Mouse (Mus musculus) stomach, embryonic 16.5 days (tissue): ENCODE measurements around the gene Fryl. TPM values are rescaled to one million over a fixed set of nuclear protein-coding genes. Genes with fewer than 3 reads are reported as not detected.

ENCODE experiments used
- ATAC-seq: fragments of 200-750 bp; cut with Nextera tagmentation; 2 replicates; pipeline ENCODE4 v1.8.0; 2017; ENCODE audit warnings: moderate number of reproducible peaks, moderate TSS enrichment; ENCODE audit not compliant: insufficient read depth, low FRiP score
- H3K27ac ChIP-seq: fragments of 300-500 bp; sonication (generic); 2 replicates; pipeline ENCODE4 v1.5.1; 2014; ENCODE audit warnings: low read length
- H3K27me3 ChIP-seq: fragments of 300-500 bp; sonication (generic); 2 replicates; pipeline ENCODE4 v1.6.1; 2014; ENCODE audit warnings: low read length, control low read depth, mixed read lengths; ENCODE audit not compliant: control insufficient read depth, insufficient read depth
- H3K36me3 ChIP-seq: fragments of 300-500 bp; sonication (generic); 2 replicates; pipeline ENCODE4 v1.6.1; 2014; ENCODE audit warnings: low read length; ENCODE audit not compliant: control insufficient read depth, insufficient read depth
- H3K4me1 ChIP-seq: fragments of 300-500 bp; sonication (generic); 2 replicates; pipeline ENCODE4 v1.6.1; 2014; ENCODE audit warnings: low read length, control low read depth, mixed read lengths; ENCODE audit not compliant: control insufficient read depth, insufficient read depth
- H3K4me2 ChIP-seq: fragments of 300-500 bp; sonication (generic); 2 replicates; pipeline ENCODE4 v1.6.1; 2014; ENCODE audit warnings: low read depth, low read length, mixed read lengths
- H3K4me3 ChIP-seq: fragments of 300-500 bp; sonication (generic); replicated peaks from 2 replicates; pipeline ENCODE4 v1.5.1; 2014; ENCODE audit warnings: mild to moderate bottlenecking, low read length
- H3K9ac ChIP-seq: fragments of 300-500 bp; sonication (generic); 2 replicates; pipeline ENCODE4 v1.6.1; 2014; ENCODE audit warnings: low read length
- H3K9me3 ChIP-seq: fragments of 300-500 bp; sonication (generic); replicated peaks from 2 replicates; pipeline ENCODE4 v1.6.1; 2016; ENCODE audit warnings: low read length, control low read depth; ENCODE audit not compliant: control insufficient read depth
- WGBS: fragments of 180-500 bp; shearing (Covaris S2); extraction: QIAGEN DNeasy Blood & Tissue Kit; methylation state at CpG from one replicate; pipeline ENCODE4 v1.1.7; 2014; 5-methylcytosine and 5-hydroxymethylcytosine counted together
- polyA plus RNA-seq: library from polyadenylated mRNA; unstranded; fragments of >200 nt; fragmentation: Nextera tagmentation; extraction: Ambion mirVana; gene quantifications from 2 replicates; pipeline ENCODE4 v1.2.1, GENCODE M21; 2015

Gene Fryl
- polyA plus RNA-seq, 1 experiment from 2014 or later = 31.6 TPM

GRCm38 (mm10) chr5:73103657-73104056 lies 152.8 kb downstream of the Fryl start:
- Histone ChIP-seq H3K4me3 (no peak overlapping the region), H3K4me2 (no peak overlapping the region), H3K9me3 (no peaks in the 10 kb centered on the region), H3K27me3 (no peaks in the 10 kb centered on the region), H3K9ac (no peak overlapping the region), H3K4me1 (no peaks in the 10 kb centered on the region; the same call in 1 of the 2 replicates), H3K36me3 (peaks cover 7% of the 10 kb centered on the region), H3K27ac (0 out of 2 replicates have a peak overlapping the region, but pooled peaks have one; percentile 30)
- WGBS = 56% methylated on average over 7 of the region's 7 CpGs
- peak; percentile 95 for ATAC-seq

DNA sequence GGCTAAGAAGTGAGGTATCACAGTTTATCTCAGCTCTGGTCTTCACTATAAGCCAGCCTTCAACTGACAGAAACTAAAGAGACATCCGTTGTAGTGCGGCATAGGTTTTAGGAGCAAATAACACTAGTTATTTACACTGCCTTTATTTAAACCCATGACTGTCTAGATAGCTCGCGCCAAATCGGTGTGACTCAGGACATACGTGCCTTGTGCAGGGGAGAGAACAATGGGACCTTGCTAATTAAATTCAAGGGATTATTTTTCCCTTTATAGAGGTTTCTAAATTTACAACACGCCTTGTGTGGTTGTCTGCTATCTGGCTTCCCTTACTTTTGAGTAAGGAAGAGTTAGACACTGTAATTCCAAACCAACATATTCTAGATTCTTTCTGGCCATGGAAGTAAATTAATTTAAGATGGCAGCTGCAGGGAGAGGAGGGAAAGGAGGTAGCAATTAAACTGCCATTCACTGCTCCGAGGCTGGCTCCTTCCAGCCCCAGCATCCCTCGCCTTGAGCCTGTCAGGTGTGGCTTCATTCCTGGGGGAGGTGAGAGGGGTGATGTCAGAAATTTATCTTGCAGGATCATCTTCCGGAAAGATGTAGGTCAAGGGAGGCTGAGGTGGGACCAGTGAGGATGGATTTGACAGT lies 154.0 kb downstream of the Fryl start:
- Histone ChIP-seq H3K4me1 (no peaks in the 10 kb centered on the region; the same call in 1 of the 2 replicates), H3K27me3 (no peaks in the 10 kb centered on the region), H3K4me2 (no peak overlapping the region), H3K4me3 (no peak overlapping the region), H3K9ac (no peak overlapping the region), H3K9me3 (no peaks in the 10 kb centered on the region), H3K27ac (no peak overlapping the region), H3K36me3 (peaks cover 7% of the 10 kb centered on the region; the same call in 1 of the 2 replicates)
- no peak for ATAC-seq
- 81% methylated on average over 10 of the region's 10 CpGs for WGBS

- no peaks in the 10 kb centered on the region for H3K27me3 ChIP-seq
- no peak overlapping the region for H3K4me2 ChIP-seq
- WGBS = 37% methylated on average over 8 of the region's 8 CpGs
- H3K27ac ChIP-seq = no peak overlapping the region
- no peak overlapping the region for H3K4me3 ChIP-seq
- no peak overlapping the region for H3K9ac ChIP-seq
- ATAC-seq = no peak
- H3K36me3 ChIP-seq = 0 out of 2 replicates have a peak, but pooled peaks cover 8% of the 10 kb centered on the region
- no peaks in the 10 kb centered on the region for H3K4me1 ChIP-seq
- no peaks in the 10 kb centered on the region for H3K9me3 ChIP-seq
Measured at GRCm38 (mm10) chr5:73092236-73092635, 164.2 kb downstream of the Fryl start.

GRCm38 (mm10) chr5:73089158-73089557 lies 167.3 kb downstream of the Fryl start:
- ATAC-seq = no peak
- H3K9ac ChIP-seq = no peak overlapping the region
- H3K27ac ChIP-seq = no peak overlapping the region
- no peaks in the 10 kb centered on the region for H3K27me3 ChIP-seq
- H3K36me3 ChIP-seq = peaks cover 9% of the 10 kb centered on the region; the same call in 1 of the 2 replicates
- no peaks in the 10 kb centered on the region for H3K9me3 ChIP-seq
- H3K4me3 ChIP-seq = no peak overlapping the region
- H3K4me2 ChIP-seq = no peak overlapping the region
- no peaks in the 10 kb centered on the region for H3K4me1 ChIP-seq
- WGBS = 94% methylated on average over 17 of the region's 17 CpGs

DNA sequence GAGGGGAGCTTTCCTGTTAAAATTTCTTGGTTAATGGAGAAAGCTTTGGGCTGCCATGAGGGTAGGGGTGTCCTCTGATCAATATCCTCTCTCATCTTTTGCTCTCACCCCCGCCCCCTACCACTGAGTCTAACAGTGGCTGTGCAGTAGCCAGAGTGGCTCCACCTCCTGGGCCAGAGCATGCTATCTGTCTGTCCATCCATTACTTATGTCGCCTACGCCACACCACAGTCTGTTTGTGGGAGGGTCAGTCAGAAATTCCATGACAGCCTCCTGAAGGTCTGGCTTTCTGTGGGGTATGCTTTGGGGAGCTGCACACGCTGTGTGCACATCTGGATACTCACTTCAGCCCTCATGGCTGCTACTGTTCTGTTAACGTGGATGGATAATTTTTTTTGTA lies 174.9 kb downstream of the Fryl start:
- H3K9ac ChIP-seq = no peak overlapping the region
- no peak for ATAC-seq
- no peaks in the 10 kb centered on the region for H3K9me3 ChIP-seq
- no peaks in the 10 kb centered on the region for H3K27me3 ChIP-seq
- H3K4me3 ChIP-seq = no peak overlapping the region
- peaks cover 16% of the 10 kb centered on the region for H3K36me3 ChIP-seq
- no peak overlapping the region for H3K27ac ChIP-seq
- H3K4me2 ChIP-seq = no peak overlapping the region
- WGBS = 89% methylated on average over 5 of the region's 5 CpGs
- H3K4me1 ChIP-seq = no peaks in the 10 kb centered on the region

- no peak overlapping the region for H3K4me2 ChIP-seq
- no peak overlapping the region for H3K4me3 ChIP-seq
- no peak for ATAC-seq
- WGBS = 86% methylated on average over 5 of the region's 5 CpGs
- no peaks in the 10 kb centered on the region for H3K9me3 ChIP-seq
- H3K27me3 ChIP-seq = no peaks in the 10 kb centered on the region
- no peak overlapping the region for H3K27ac ChIP-seq
- H3K4me1 ChIP-seq = no peaks in the 10 kb centered on the region
- H3K36me3 ChIP-seq = peaks cover 18% of the 10 kb centered on the region
- no peak overlapping the region for H3K9ac ChIP-seq
Measured at GRCm38 (mm10) chr5:73079801-73080200, 176.6 kb downstream of the Fryl start.

DNA sequence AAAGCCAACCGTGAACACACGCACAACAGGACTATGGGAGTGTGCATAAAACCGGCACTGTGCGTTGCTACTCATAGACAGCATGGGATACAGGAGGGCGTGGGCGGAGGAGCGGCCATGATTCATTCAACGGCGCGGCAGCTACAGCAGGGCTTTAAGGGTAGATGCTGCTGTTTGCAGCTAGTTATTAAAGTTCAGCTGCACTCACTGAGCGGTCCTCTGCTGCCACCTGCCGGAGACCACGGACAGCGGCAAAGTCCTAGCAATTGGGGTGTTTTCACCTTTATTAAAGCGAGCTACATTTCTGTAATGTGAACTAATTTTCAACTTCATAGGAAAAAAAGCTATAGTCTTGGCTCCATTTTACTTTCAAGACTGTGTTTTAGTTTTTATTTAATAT lies 185.1 kb downstream of the Fryl start:
- H3K4me1 ChIP-seq = no peaks in the 10 kb centered on the region
- H3K4me2 ChIP-seq = no peak overlapping the region
- H3K4me3 ChIP-seq = no peak overlapping the region
- no peak; the same call in 1 of the 2 replicates for ATAC-seq
- H3K36me3 ChIP-seq = peaks cover 9% of the 10 kb centered on the region; the same call in 1 of the 2 replicates
- no peak overlapping the region for H3K27ac ChIP-seq
- H3K9ac ChIP-seq = no peak overlapping the region
- WGBS = 35% methylated on average over 15 of the region's 15 CpGs
- no peaks in the 10 kb centered on the region for H3K27me3 ChIP-seq
- no peaks in the 10 kb centered on the region for H3K9me3 ChIP-seq

DNA sequence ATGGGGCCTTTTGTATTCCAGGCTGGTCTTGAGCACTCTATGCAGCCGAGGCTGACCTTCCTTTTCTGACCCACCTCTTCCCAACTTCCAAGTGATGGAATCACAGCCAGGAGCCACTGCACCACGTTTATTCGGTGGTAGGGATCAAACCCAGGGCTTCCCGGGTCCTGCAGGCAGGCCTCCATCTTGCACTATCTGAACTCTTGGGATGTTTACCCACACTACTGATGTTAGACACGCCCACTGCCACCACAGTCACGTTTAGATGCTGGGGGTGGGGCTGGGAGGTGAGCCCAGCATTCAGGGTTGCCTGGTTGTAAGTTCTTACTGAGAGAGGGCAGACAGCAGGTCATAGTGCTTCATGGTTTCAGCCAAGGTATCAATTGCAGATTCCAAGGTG lies 189.5 kb downstream of the Fryl start:
- Histone ChIP-seq H3K4me1 (no peaks in the 10 kb centered on the region), H3K9me3 (no peaks in the 10 kb centered on the region), H3K27me3 (no peaks in the 10 kb centered on the region), H3K4me3 (no peak overlapping the region), H3K9ac (no peak overlapping the region), H3K36me3 (0 out of 2 replicates have a peak, but pooled peaks cover 3% of the 10 kb centered on the region), H3K4me2 (no peak overlapping the region), H3K27ac (no peak overlapping the region)
- ATAC-seq = no peak
- WGBS = 46% methylated on average over 6 of the region's 6 CpGs

DNA sequence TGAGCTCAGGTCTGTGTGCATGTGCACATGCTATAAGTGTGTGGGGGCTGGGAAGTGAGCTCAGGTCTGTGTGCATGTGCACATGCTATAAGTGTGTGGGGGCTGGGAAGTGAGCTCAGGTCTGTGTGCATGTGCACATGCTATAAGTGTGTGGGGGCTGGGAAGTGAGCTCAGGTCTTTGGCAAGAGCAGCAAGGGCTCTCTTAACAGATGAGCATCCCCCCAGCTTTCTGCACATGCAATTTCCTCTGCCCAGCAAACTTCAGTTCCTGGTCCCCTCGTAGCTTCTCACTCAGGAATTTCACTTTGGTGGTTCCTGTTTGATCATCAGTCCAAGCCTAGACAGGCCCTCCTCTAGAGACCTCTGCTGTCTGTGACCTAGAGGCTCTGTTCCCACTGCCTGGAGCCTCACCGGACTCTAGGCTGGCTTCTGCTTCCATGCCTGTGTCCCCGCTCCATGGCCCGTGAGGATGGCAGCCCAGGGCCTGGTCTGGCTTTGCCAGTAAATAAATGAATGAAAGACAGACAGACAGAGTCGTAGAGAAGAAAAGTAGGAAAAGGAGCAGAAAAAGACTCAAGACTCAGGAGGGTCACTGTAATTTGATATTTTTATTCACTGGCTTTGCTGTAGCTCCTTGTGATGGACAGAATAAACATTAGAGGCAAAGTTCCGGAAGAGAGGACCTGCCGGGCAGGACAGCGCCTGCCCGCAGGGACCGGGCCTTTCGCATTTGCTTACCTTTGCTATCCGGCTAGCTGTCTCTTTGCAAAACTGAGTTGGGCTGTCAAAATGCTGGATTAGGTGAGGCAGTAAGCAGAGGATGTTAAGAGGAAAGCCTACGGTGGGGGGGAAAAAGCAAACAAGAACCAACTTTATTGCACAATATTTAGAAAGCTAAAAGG lies 192.4 kb downstream of the Fryl start:
- Histone ChIP-seq H3K4me2 (no peak overlapping the region), H3K4me1 (no peaks in the 10 kb centered on the region), H3K9ac (no peak overlapping the region), H3K4me3 (no peak overlapping the region), H3K27ac (no peak overlapping the region), H3K36me3 (0 out of 2 replicates have a peak, but pooled peaks cover 7% of the 10 kb centered on the region), H3K9me3 (no peaks in the 10 kb centered on the region), H3K27me3 (no peaks in the 10 kb centered on the region)
- 53% methylated on average over 13 of the region's 13 CpGs for WGBS
- no peak for ATAC-seq
